Mouse (Mus musculus) embryonic facial prominence, embryonic 12.5 days (tissue): Measurements from ENCODE around the gene Galnt16. TPM values are rescaled to one million over a fixed set of nuclear protein-coding genes. Genes with fewer than 3 reads are reported as not detected.

ENCODE experiments used
- ATAC-seq: fragments of 200-750 bp; cut with Nextera tagmentation; 2 replicates; pipeline ENCODE4 v1.8.0; 2017; ENCODE audit not compliant: insufficient number of reproducible peaks, insufficient read depth, low FRiP score, low TSS enrichment
- H3K27ac ChIP-seq: fragments of 300-500 bp; sonication (generic); 2 replicates; pipeline ENCODE4 v1.5.1; 2016; ENCODE audit warnings: mild to moderate bottlenecking
- H3K27me3 ChIP-seq: fragments of 300-500 bp; sonication (generic); 2 replicates; pipeline ENCODE4 v1.6.1; 2016; ENCODE audit warnings: mild to moderate bottlenecking, moderate library complexity
- H3K36me3 ChIP-seq: fragments of 300-500 bp; sonication (generic); 2 replicates; pipeline ENCODE4 v1.6.1; 2016; ENCODE audit warnings: mild to moderate bottlenecking
- H3K4me1 ChIP-seq: fragments of 300-500 bp; sonication (generic); 2 replicates; pipeline ENCODE4 v1.6.1; 2016
- H3K4me2 ChIP-seq: fragments of 300-500 bp; sonication (generic); replicated peaks from 2 replicates; pipeline ENCODE4 v1.6.1; 2016; ENCODE audit warnings: mild to moderate bottlenecking, moderate library complexity
- H3K4me3 ChIP-seq: fragments of 300-500 bp; sonication (generic); 2 replicates; pipeline ENCODE4 v1.5.1; 2016; ENCODE audit warnings: mild to moderate bottlenecking
- H3K9ac ChIP-seq: fragments of 300-500 bp; sonication (generic); 2 replicates; pipeline ENCODE4 v1.6.1; 2016; ENCODE audit warnings: mild to moderate bottlenecking, moderate library complexity
- H3K9me3 ChIP-seq: fragments of 300-500 bp; sonication (generic); 2 replicates; pipeline ENCODE4 v1.6.1; 2016; ENCODE audit warnings: mild to moderate bottlenecking, moderate library complexity
- WGBS: fragments of 180-500 bp; shearing (Covaris S2); methylation state at CpG from one replicate; pipeline ENCODE4 v1.1.7; 2016; 5-methylcytosine and 5-hydroxymethylcytosine counted together
- polyA plus RNA-seq: library from polyadenylated mRNA; unstranded; fragments of >200 nt; fragmentation: Nextera tagmentation; extraction: Ambion mirVana; gene quantifications from 2 replicates; pipeline ENCODE4 v1.2.1, GENCODE M21; 2016

Galnt16 gene
- polyA plus RNA-seq, 1 experiment from 2014 or later, result 14.7 TPM

GRCm38 (mm10) chr12:80643693-80644505, 125.8 kb downstream of the Galnt16 start, which contains the start of the genes Slc39a9 and Erh:
Slc39a9 (plus strand) TSS chr12:80643883.
Erh (minus strand) TSS chr12:80644341.
- peak within 1 kb of the TSS; percentile 91 for H3K9ac ChIP-seq
- H3K4me1 ChIP-seq, result peaks cover 23% of the 10 kb centered on the region
- peak; percentile 96 for ATAC-seq
- H3K27ac ChIP-seq, result peak within 1 kb of the TSS; percentile 93
- peaks cover 27% of the 10 kb centered on the region for H3K36me3 ChIP-seq
- peak within 1 kb of the TSS; percentile 97 for H3K4me3 ChIP-seq
- H3K4me2 ChIP-seq, result peak within 1 kb of the TSS; percentile 85
- H3K9me3 ChIP-seq, result no peaks in the 10 kb centered on the region
- no peaks in the 10 kb centered on the region for H3K27me3 ChIP-seq
- under 1% methylated on average over 50 of the region's 50 CpGs for WGBS

- Histone ChIP-seq H3K4me1 (peaks cover 23% of the 10 kb centered on the region), H3K4me2 (peak overlapping the region; percentile 85), H3K36me3 (peaks cover 22% of the 10 kb centered on the region), H3K9ac (peak overlapping the region; percentile 67), H3K4me3 (peak overlapping the region; percentile 97), H3K27me3 (no peaks in the 10 kb centered on the region), H3K27ac (0 out of 2 replicates have a peak overlapping the region, but pooled peaks have one; percentile 1), H3K9me3 (no peaks in the 10 kb centered on the region)
- WGBS, result 9% methylated on average over 18 of the region's 18 CpGs
- no peak for ATAC-seq
Observed at GRCm38 (mm10) chr12:80644506-80644868, 126.4 kb downstream of the Galnt16 start.

- no peak for ATAC-seq
- Histone ChIP-seq H3K9ac (no peak overlapping the region), H3K9me3 (no peaks in the 10 kb centered on the region), H3K4me1 (peaks cover 23% of the 10 kb centered on the region), H3K4me2 (peak overlapping the region; percentile 85; the same call in 1 of the 2 replicates), H3K27ac (no peak overlapping the region), H3K4me3 (no peak overlapping the region), H3K27me3 (no peaks in the 10 kb centered on the region), H3K36me3 (peaks cover 3% of the 10 kb centered on the region; the same call in 1 of the 2 replicates)
- WGBS, result 91% methylated on average over 3 of the region's 3 CpGs
Observed at GRCm38 (mm10) chr12:80646377-80646776, 128.3 kb downstream of the Galnt16 start.

- Histone ChIP-seq H3K9ac (no peak overlapping the region), H3K4me2 (no peak overlapping the region), H3K9me3 (no peaks in the 10 kb centered on the region), H3K4me3 (no peak overlapping the region), H3K27ac (no peak overlapping the region), H3K4me1 (no peaks in the 10 kb centered on the region), H3K27me3 (no peaks in the 10 kb centered on the region), H3K36me3 (no peaks in the 10 kb centered on the region; the same call in 1 of the 2 replicates)
- WGBS, result 89% methylated on average over 7 of the region's 7 CpGs
- no peak for ATAC-seq
Observed at GRCm38 (mm10) chr12:80653951-80654658, 136.0 kb downstream of the Galnt16 start.

GRCm38 (mm10) chr12:80654659-80655025, 136.6 kb downstream of the Galnt16 start:
- H3K9ac ChIP-seq, result no peak overlapping the region
- H3K27me3 ChIP-seq, result no peaks in the 10 kb centered on the region
- no peaks in the 10 kb centered on the region; the same call in 1 of the 2 replicates for H3K36me3 ChIP-seq
- no peaks in the 10 kb centered on the region for H3K4me1 ChIP-seq
- no peak overlapping the region for H3K4me2 ChIP-seq
- no peaks in the 10 kb centered on the region for H3K9me3 ChIP-seq
- no peak overlapping the region for H3K27ac ChIP-seq
- no peak overlapping the region for H3K4me3 ChIP-seq
- no peak for ATAC-seq
- whole genome bisulfite sequencing, result 90% methylated on average over 3 of the region's 3 CpGs

- H3K4me3 ChIP-seq, result no peak overlapping the region
- peaks cover 4% of the 10 kb centered on the region for H3K36me3 ChIP-seq
- no peak overlapping the region for H3K4me2 ChIP-seq
- WGBS, result 85% methylated on average over 6 of the region's 6 CpGs
- no peak for ATAC-seq
- no peak overlapping the region for H3K9ac ChIP-seq
- H3K27ac ChIP-seq, result no peak overlapping the region
- H3K27me3 ChIP-seq, result no peaks in the 10 kb centered on the region
- H3K9me3 ChIP-seq, result no peaks in the 10 kb centered on the region
- H3K4me1 ChIP-seq, result no peaks in the 10 kb centered on the region
Observed at GRCm38 (mm10) chr12:80658661-80659060, 140.6 kb downstream of the Galnt16 start.

GRCm38 (mm10) chr12:80662322-80662721, 144.2 kb downstream of the Galnt16 start:
- ATAC-seq, result no peak
- H3K4me2 ChIP-seq, result no peak overlapping the region
- H3K27me3 ChIP-seq, result no peaks in the 10 kb centered on the region
- no peaks in the 10 kb centered on the region for H3K9me3 ChIP-seq
- H3K4me3 ChIP-seq, result no peak overlapping the region
- no peak overlapping the region for H3K9ac ChIP-seq
- H3K4me1 ChIP-seq, result no peaks in the 10 kb centered on the region
- H3K36me3 ChIP-seq, result peaks cover 16% of the 10 kb centered on the region
- no peak overlapping the region for H3K27ac ChIP-seq
- 92% methylated on average over 10 of the region's 10 CpGs for whole genome bisulfite sequencing

- Histone ChIP-seq H3K36me3 (peaks cover 23% of the 10 kb centered on the region), H3K27me3 (no peaks in the 10 kb centered on the region), H3K27ac (no peak overlapping the region), H3K4me2 (no peak overlapping the region), H3K4me3 (no peak overlapping the region), H3K4me1 (no peaks in the 10 kb centered on the region), H3K9ac (no peak overlapping the region), H3K9me3 (no peaks in the 10 kb centered on the region)
- no peak for ATAC-seq
- WGBS, result 70% methylated on average over 2 of the region's 2 CpGs
Observed at GRCm38 (mm10) chr12:80663935-80664334, 145.9 kb downstream of the Galnt16 start.

GRCm38 (mm10) chr12:80668391-80668790, 150.3 kb downstream of the Galnt16 start:
- H3K27ac ChIP-seq, result no peak overlapping the region
- ATAC-seq, result no peak
- H3K4me3 ChIP-seq, result no peak overlapping the region
- no peaks in the 10 kb centered on the region for H3K27me3 ChIP-seq
- H3K9me3 ChIP-seq, result no peaks in the 10 kb centered on the region
- WGBS, result 88% methylated on average over 2 of the region's 2 CpGs
- H3K4me2 ChIP-seq, result no peak overlapping the region
- H3K4me1 ChIP-seq, result no peaks in the 10 kb centered on the region
- H3K9ac ChIP-seq, result no peak overlapping the region
- H3K36me3 ChIP-seq, result peaks cover 27% of the 10 kb centered on the region; the same call in 1 of the 2 replicates

GRCm38 (mm10) chr12:80673170-80673569, 155.1 kb downstream of the Galnt16 start:
- Histone ChIP-seq H3K9me3 (no peaks in the 10 kb centered on the region), H3K4me2 (no peak overlapping the region), H3K27ac (no peak overlapping the region), H3K4me1 (no peaks in the 10 kb centered on the region), H3K27me3 (no peaks in the 10 kb centered on the region), H3K36me3 (peaks cover 38% of the 10 kb centered on the region), H3K9ac (no peak overlapping the region), H3K4me3 (no peak overlapping the region)
- ATAC-seq, result no peak
- 16% methylated on average over 3 of the region's 3 CpGs for WGBS
